Mouse (Mus musculus) heart, postnatal 0 days (tissue): ENCODE measurements around the gene Setd2.

Experiments used
- CTCF ChIP-seq: IDR thresholded peaks from 2 replicates; pipeline ENCODE4 v1.5.1; 2016; ENCODE audit warnings: antibody characterized with exemption, control low read depth, low read depth
- EP300 ChIP-seq: IDR thresholded peaks from 2 replicates; pipeline ENCODE4 v1.6.1; 2016; ENCODE audit warnings: antibody characterized with exemption, low read depth

DNA sequence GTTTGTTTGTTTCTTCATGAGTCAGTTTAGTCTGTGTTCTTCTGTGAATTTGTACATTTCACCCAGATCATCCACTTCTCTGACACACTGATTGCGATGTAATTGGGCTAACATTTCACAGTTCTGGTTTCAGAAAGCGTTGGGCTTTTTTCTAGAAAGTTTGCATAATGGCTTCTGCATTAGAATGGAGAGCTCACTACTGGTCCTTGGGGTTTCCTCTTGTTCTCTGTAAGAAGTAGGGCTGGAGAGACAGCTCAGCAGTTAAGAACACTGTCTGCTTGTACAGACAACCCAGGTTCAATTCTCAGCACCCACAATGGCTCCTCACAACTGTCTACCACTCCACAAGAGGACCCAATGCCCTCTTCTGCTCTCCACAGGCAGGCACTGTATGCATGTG, 127.8 kb downstream of the Setd2 start:
- TF ChIP-seq CTCF (no peak), EP300 (no peak)
